32 mouse cellular contexts compared by ENCODE assay signal in the genomic region with DNA sequence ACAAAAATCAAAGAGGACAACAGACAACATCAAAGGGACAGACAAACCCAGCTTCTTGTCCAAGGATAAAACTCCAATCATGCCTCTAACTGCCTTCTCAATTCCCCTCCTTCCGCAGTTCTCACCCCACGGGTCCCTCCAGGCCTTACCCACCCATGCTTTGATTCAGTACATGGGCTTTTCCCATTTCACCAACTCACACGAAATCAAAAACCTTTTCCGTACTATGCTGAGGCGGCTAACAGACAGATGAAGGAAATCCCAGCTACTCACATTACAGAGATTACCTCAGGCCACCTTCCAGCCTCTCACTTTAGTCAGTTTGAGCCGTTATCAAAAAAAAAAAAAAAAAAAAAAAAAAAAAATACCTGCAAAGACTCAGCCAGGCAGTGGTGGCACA.
A peak's percentile ranks its signal among the peaks of the same experiment; 100 is the strongest.
DNase-seq lines count a peak whose midpoint lies in the region; ATAC-seq lines count a peak whose summit lies in the region.
"Had no signal": no experiment of that assay in that cellular context is flagged by ENCODE, and none has a peak within 500 bp of the region (broad histone marks: within the 10 kb centered on the region; RNA-seq: fewer than 3 reads in every experiment).

No protein-coding gene starts in this region.

- ATAC-seq in heart, embryonic 15.5 days (replicated peaks; ENCODE audit: insufficient number of reproducible peaks, insufficient read depth, low FRiP score, low read depth) = no peak
- ATAC-seq in heart, embryonic 16.5 days (replicated peaks; ENCODE audit: extremely low read depth, insufficient read depth, low FRiP score) = no peak
- no peak for ATAC-seq in liver, embryonic 15.5 days (ENCODE audit: insufficient read depth)
- ATAC-seq: forebrain, embryonic 14.5 days; lung, postnatal 0 days; midbrain, embryonic 13.5 days; Patski had no signal

- no peak overlapping the region for H3K4me3 ChIP-seq in heart, embryonic 10.5 days
- no peak overlapping the region for H3K4me3 ChIP-seq in heart, embryonic 15.5 days
- H3K4me3 ChIP-seq in heart, embryonic 16.5 days (ENCODE audit: low read length) = no peak overlapping the region
- H3K4me3 ChIP-seq in liver, embryonic 15.5 days (replicated peaks) = no peak overlapping the region
- H3K4me3 ChIP-seq: embryonic facial prominence, embryonic 12.5 days; hindbrain, embryonic 13.5 days; kidney, embryonic 15.5 days; limb, embryonic 13.5 days; midbrain, embryonic 13.5 days; neural tube, embryonic 15.5 days; stomach, embryonic 15.5 days had no signal

- H3K27me3 ChIP-seq in heart, embryonic 10.5 days (ENCODE audit: insufficient read depth, poor library complexity, severe bottlenecking) = no peaks in the 10 kb centered on the region
- no peaks in the 10 kb centered on the region for H3K27me3 ChIP-seq in heart, embryonic 15.5 days
- no peaks in the 10 kb centered on the region for H3K27me3 ChIP-seq in heart, embryonic 16.5 days (ENCODE audit: control insufficient read depth, insufficient read depth, low read length)
- H3K27me3 ChIP-seq in liver, embryonic 15.5 days = no peaks in the 10 kb centered on the region
- H3K27me3 ChIP-seq: CH12.LX; embryonic facial prominence, embryonic 12.5 days; hindbrain, embryonic 13.5 days; kidney, embryonic 15.5 days; limb, embryonic 13.5 days; megakaryocyte, embryonic 14.5 days; midbrain, embryonic 13.5 days; neural tube, embryonic 15.5 days; Patski; stomach, embryonic 15.5 days had no signal

- WGBS in heart, embryonic 10.5 days = 73% methylated on average over 6 of the region's 6 CpGs
- WGBS in heart, embryonic 15.5 days = 70% methylated on average over 6 of the region's 6 CpGs
- 62% methylated on average over 6 of the region's 6 CpGs for WGBS in heart, embryonic 16.5 days
- WGBS in liver, embryonic 15.5 days (ENCODE audit: insufficient replicate concordance) = 50% methylated on average over 6 of the region's 6 CpGs

- no peaks in the 10 kb centered on the region for H3K36me3 ChIP-seq in heart, embryonic 10.5 days
- H3K36me3 ChIP-seq in heart, embryonic 15.5 days = no peaks in the 10 kb centered on the region
- no peaks in the 10 kb centered on the region for H3K36me3 ChIP-seq in heart, embryonic 16.5 days (ENCODE audit: control insufficient read depth, insufficient read depth)
- H3K36me3 ChIP-seq in liver, embryonic 15.5 days (replicated peaks) = no peaks in the 10 kb centered on the region
- H3K36me3 ChIP-seq: embryonic facial prominence, embryonic 12.5 days; G1E; hindbrain, embryonic 13.5 days; kidney, embryonic 15.5 days; limb, embryonic 13.5 days; midbrain, embryonic 13.5 days; neural tube, embryonic 15.5 days; stomach, embryonic 15.5 days had no signal

- no peaks in the 10 kb centered on the region for H3K9me3 ChIP-seq in heart, embryonic 10.5 days
- H3K9me3 ChIP-seq in heart, embryonic 15.5 days (replicated peaks) = no peaks in the 10 kb centered on the region
- no peaks in the 10 kb centered on the region for H3K9me3 ChIP-seq in heart, embryonic 16.5 days (replicated peaks; ENCODE audit: control insufficient read depth, low read length)
- H3K9me3 ChIP-seq in liver, embryonic 15.5 days (replicated peaks) = no peaks in the 10 kb centered on the region
- H3K9me3 ChIP-seq: embryonic facial prominence, embryonic 12.5 days; G1E; hindbrain, embryonic 13.5 days; kidney, embryonic 15.5 days; limb, embryonic 13.5 days; megakaryocyte, embryonic 14.5 days; midbrain, embryonic 13.5 days; neural tube, embryonic 15.5 days; stomach, embryonic 15.5 days had no signal

- peak overlapping the region; percentile 85 for H3K27ac ChIP-seq in heart, embryonic 10.5 days
- peak overlapping the region; percentile 72 for H3K27ac ChIP-seq in heart, embryonic 15.5 days
- peak overlapping the region; percentile 89 for H3K27ac ChIP-seq in heart, embryonic 16.5 days (ENCODE audit: low read length)
- H3K27ac ChIP-seq in liver, embryonic 15.5 days (replicated peaks) = no peak overlapping the region
- H3K27ac ChIP-seq: embryonic facial prominence, embryonic 12.5 days; hindbrain, embryonic 13.5 days; kidney, embryonic 15.5 days; limb, embryonic 13.5 days; midbrain, embryonic 13.5 days; neural tube, embryonic 15.5 days; stomach, embryonic 15.5 days had no signal

- no peak overlapping the region for H3K9ac ChIP-seq in heart, embryonic 15.5 days
- peak overlapping the region; percentile 45 for H3K9ac ChIP-seq in heart, embryonic 16.5 days (ENCODE audit: low read length)
- no peak overlapping the region for H3K9ac ChIP-seq in liver, embryonic 15.5 days
- H3K9ac ChIP-seq: embryonic facial prominence, embryonic 12.5 days; hindbrain, embryonic 13.5 days; kidney, embryonic 15.5 days; limb, embryonic 13.5 days; midbrain, embryonic 13.5 days; neural tube, embryonic 15.5 days; stomach, embryonic 15.5 days had no signal

- intact Hi-C loops in heart, postnatal 14 days (cut with DNase I) = no loop called here
- intact Hi-C loops in heart, postnatal 10 days (cut with DNase I) = no loop called here

- 0 out of 2 replicates have a peak overlapping the region, but pooled peaks have one; percentile 16 for H3K4me2 ChIP-seq in heart, embryonic 15.5 days
- 0 out of 2 replicates have a peak overlapping the region, but pooled peaks have one; percentile 53 for H3K4me2 ChIP-seq in heart, embryonic 16.5 days (ENCODE audit: low read depth, low read length)
- peak overlapping the region; percentile 48; the same call in 1 of the 2 replicates for H3K4me2 ChIP-seq in liver, embryonic 15.5 days
- H3K4me2 ChIP-seq: embryonic facial prominence, embryonic 12.5 days; hindbrain, embryonic 13.5 days; kidney, embryonic 15.5 days; limb, embryonic 13.5 days; midbrain, embryonic 13.5 days; neural tube, embryonic 15.5 days; stomach, embryonic 15.5 days had no signal

- DNase-seq in heart, embryonic 10.5 days (ENCODE audit: low spot score) = peak; percentile 33
- no peak for DNase-seq in heart, postnatal 14 days
- no peak for DNase-seq in heart, postnatal 10 days
- no peak for DNase-seq in kidney, adult 18-20 months
- no peak for DNase-seq in right cerebral cortex, adult 18-20 months
- DNase-seq: adrenal gland, postnatal 14 days; cerebellum, adult 11 months; cerebellum, adult 9-10 months; embryo, embryonic 11 days; gastrocnemius, postnatal 14 days; kidney, adult 11 months; kidney, postnatal 4 days; lung, adult 18-20 months; lung, postnatal 4 days; retina, postnatal 1 day; right cerebral cortex, postnatal 25 days had no signal

- H3K4me1 ChIP-seq in heart, embryonic 10.5 days = peaks cover 16% of the 10 kb centered on the region; the same call in 1 of the 2 replicates
- H3K4me1 ChIP-seq in heart, embryonic 15.5 days (replicated peaks) = peaks cover 23% of the 10 kb centered on the region
- peaks cover 24% of the 10 kb centered on the region for H3K4me1 ChIP-seq in heart, embryonic 16.5 days (ENCODE audit: control insufficient read depth, insufficient read depth, low read length)
- peaks cover 45% of the 10 kb centered on the region for H3K4me1 ChIP-seq in liver, embryonic 15.5 days (replicated peaks)
- H3K4me1 ChIP-seq: embryonic facial prominence, embryonic 12.5 days; hindbrain, embryonic 13.5 days; limb, embryonic 13.5 days; midbrain, embryonic 13.5 days; neural tube, embryonic 15.5 days; stomach, embryonic 15.5 days had no signal
